Mouse (Mus musculus) cerebellum, adult 2 months (tissue): ENCODE data around the gene Dnajc10.

ENCODE experiments used
- CTCF ChIP-seq: fragments of 200-500 bp; IDR thresholded peaks from 2 replicates; pipeline ENCODE4 v1.5.1; 2011; ENCODE audit warnings: low read depth, mild to moderate bottlenecking, control low read depth, low read length, moderate library complexity, borderline replicate concordance; ENCODE audit not compliant: insufficient read depth
- POLR2A ChIP-seq: fragments of 200-500 bp; IDR thresholded peaks from 2 replicates; pipeline ENCODE4 v1.6.1; 2011; ENCODE audit warnings: low read length, control low read depth, borderline replicate concordance; ENCODE audit not compliant: insufficient read depth

- TF ChIP-seq POLR2A, result no peak
- no peak for TF ChIP-seq CTCF
Observed at GRCm38 (mm10) chr2:80398595-80399099, 83.4 kb downstream of the Dnajc10 start.
